Mouse (Mus musculus) midbrain, postnatal 0 days (tissue): ENCODE results near the gene Oxct2b. TPM values are rescaled to one million over a fixed set of nuclear protein-coding genes. Genes with fewer than 3 reads are reported as not detected.
"Not testable (repeated sequence)": the region's sequence is repeated elsewhere in the genome, so short reads cannot be mapped to it uniquely, and the experiment has no call there.

Source experiments
- ATAC-seq: fragments of 200-750 bp; cut with Nextera tagmentation; 2 replicates; pipeline ENCODE4 v1.8.0; 2017; ENCODE audit warnings: moderate number of reproducible peaks, mild to moderate bottlenecking, moderate TSS enrichment, moderate library complexity; ENCODE audit not compliant: low FRiP score
- DNase-seq: peaks from one replicate; pipeline ENCODE4 v3.0.0-alpha.2; 2015; ENCODE audit warnings: low spot score
- H3K27ac ChIP-seq: fragments of 300-500 bp; sonication (generic); 2 replicates; pipeline ENCODE4 v1.5.1; 2014; ENCODE audit warnings: low read depth, mild to moderate bottlenecking, low read length, mixed read lengths
- H3K27me3 ChIP-seq: fragments of 300-500 bp; sonication (generic); 2 replicates; pipeline ENCODE4 v1.6.1; 2014; ENCODE audit warnings: low read length, control low read depth, mixed read lengths; ENCODE audit not compliant: insufficient read depth
- H3K36me3 ChIP-seq: fragments of 300-500 bp; sonication (generic); 2 replicates; pipeline ENCODE4 v1.6.1; 2014; ENCODE audit warnings: low read length, control low read depth, mixed read lengths; ENCODE audit not compliant: insufficient read depth
- H3K4me1 ChIP-seq: fragments of 300-500 bp; sonication (generic); 2 replicates; pipeline ENCODE4 v1.6.1; 2014; ENCODE audit warnings: mild to moderate bottlenecking, control low read depth, antibody characterized with exemption, low read length, mixed read lengths; ENCODE audit not compliant: insufficient read depth
- H3K4me2 ChIP-seq: fragments of 300-500 bp; sonication (generic); 2 replicates; pipeline ENCODE4 v1.6.1; 2014; ENCODE audit warnings: low read depth, mild to moderate bottlenecking, low read length, mixed read lengths; ENCODE audit not compliant: poor library complexity, severe bottlenecking
- H3K4me3 ChIP-seq: fragments of 300-500 bp; sonication (generic); 2 replicates; pipeline ENCODE4 v1.5.1; 2014; ENCODE audit warnings: low read depth, mild to moderate bottlenecking, low read length, moderate library complexity
- H3K9ac ChIP-seq: fragments of 300-500 bp; sonication (generic); replicated peaks from 2 replicates; pipeline ENCODE4 v1.6.1; 2014; ENCODE audit warnings: mild to moderate bottlenecking, low read length, moderate library complexity, mixed read lengths; ENCODE audit not compliant: poor library complexity, severe bottlenecking
- H3K9me3 ChIP-seq: fragments of 300-500 bp; sonication (generic); 2 replicates; pipeline ENCODE4 v1.6.1; 2016; ENCODE audit warnings: low read length, control low read depth
- CTCF ChIP-seq: IDR thresholded peaks from 2 replicates; pipeline ENCODE4 v1.5.1; 2016; ENCODE audit warnings: antibody characterized with exemption, mild to moderate bottlenecking
- WGBS: fragments of 180-500 bp; shearing (Covaris S2); extraction: QIAGEN DNeasy Blood & Tissue Kit; methylation state at CpG from one replicate; pipeline ENCODE4 v1.1.7; 2014; 5-methylcytosine and 5-hydroxymethylcytosine counted together
- polyA plus RNA-seq: library from polyadenylated mRNA; unstranded; fragments of >200 nt; fragmentation: Nextera tagmentation; extraction: Ambion mirVana; gene quantifications from 2 replicates; pipeline ENCODE4 v1.2.1, GENCODE M21; 2015
- total RNA-seq: library from RNA; depleted of rRNA; stranded (reverse); fragments of >200 nt; gene quantifications from 2 replicates; pipeline ENCODE4 v1.2.3, GENCODE M21; 2014

Gene Oxct2b
- total and polyA plus RNA-seq, 2 experiments from 2014 or later, result 0.58 to 2.1 TPM

GRCm38 (mm10) chr4:123108056-123108455, 8.0 kb upstream of the Oxct2b start:
- H3K36me3 ChIP-seq, result no peaks in the 10 kb centered on the region
- no peak overlapping the region for H3K27ac ChIP-seq
- peaks cover 5% of the 10 kb centered on the region; the same call in 1 of the 2 replicates for H3K4me1 ChIP-seq
- no peak overlapping the region for H3K4me2 ChIP-seq
- H3K4me3 ChIP-seq, result no peak overlapping the region
- ATAC-seq (no peak), DNase-seq (no peak)
- H3K9me3 ChIP-seq, result no peaks in the 10 kb centered on the region
- no peak overlapping the region for H3K9ac ChIP-seq
- H3K27me3 ChIP-seq, result peaks cover 24% of the 10 kb centered on the region
- 92% methylated on average over 5 of the region's 5 CpGs for WGBS
- no peak for TF ChIP-seq CTCF

- Histone ChIP-seq H3K9me3 (no peaks in the 10 kb centered on the region), H3K4me2 (no peak overlapping the region), H3K36me3 (no peaks in the 10 kb centered on the region), H3K4me1 (no peaks in the 10 kb centered on the region), H3K27ac (no peak overlapping the region), H3K4me3 (no peak overlapping the region), H3K9ac (no peak overlapping the region), H3K27me3 (peaks cover 7% of the 10 kb centered on the region; the same call in 1 of the 2 replicates)
- no peak for ATAC-seq
- WGBS, result 81% methylated on average over 4 of the region's 4 CpGs
- DNase-seq, result no peak
- TF ChIP-seq CTCF, result no peak
Measured at GRCm38 (mm10) chr4:123110751-123111150, 5.3 kb upstream of the Oxct2b start.

- H3K9ac ChIP-seq, H3K4me2 ChIP-seq, H3K36me3 ChIP-seq, H3K4me3 ChIP-seq, H3K27me3 ChIP-seq, H3K4me1 ChIP-seq, H3K27ac ChIP-seq, ATAC-seq, H3K9me3 ChIP-seq, DNase-seq: not testable (repeated sequence)
- WGBS, result 77% methylated on average over 10 of the region's 10 CpGs
Measured at GRCm38 (mm10) chr4:123111275-123111983, 4.6 kb upstream of the Oxct2b start.

- no peaks in the 10 kb centered on the region for H3K27me3 ChIP-seq
- H3K9me3 ChIP-seq, result no peaks in the 10 kb centered on the region
- no peak for DNase-seq
- no peak overlapping the region for H3K9ac ChIP-seq
- H3K36me3 ChIP-seq, result no peaks in the 10 kb centered on the region
- no peaks in the 10 kb centered on the region for H3K4me1 ChIP-seq
- WGBS, result 76% methylated on average over 8 of the region's 8 CpGs
- H3K4me3 ChIP-seq, result no peak overlapping the region
- no peak overlapping the region for H3K27ac ChIP-seq
- no peak for TF ChIP-seq CTCF
- H3K4me2 ChIP-seq, result no peak overlapping the region
- ATAC-seq, result no peak
Measured at GRCm38 (mm10) chr4:123112216-123112764, 3.8 kb upstream of the Oxct2b start.

- not testable (repeated sequence) for H3K4me1 ChIP-seq, H3K4me2 ChIP-seq, H3K9me3 ChIP-seq, DNase-seq, H3K4me3 ChIP-seq, H3K27me3 ChIP-seq, H3K9ac ChIP-seq, ATAC-seq, H3K36me3 ChIP-seq, H3K27ac ChIP-seq
- 95% methylated on average over 4 of the region's 4 CpGs for WGBS
Measured at GRCm38 (mm10) chr4:123114651-123115050, 1.4 kb upstream of the Oxct2b start.

- ATAC-seq, result peak; percentile 85
- H3K27me3 ChIP-seq, H3K9me3 ChIP-seq, H3K9ac ChIP-seq, H3K4me1 ChIP-seq, H3K27ac ChIP-seq, H3K36me3 ChIP-seq: not testable (repeated sequence)
- H3K4me2 ChIP-seq, result peak overlapping the region; percentile 32; the same call in 1 of the 2 replicates
- H3K4me3 ChIP-seq, result peak overlapping the region; percentile 42
- peak; percentile 69 for DNase-seq
- WGBS, result 19% methylated on average over 30 of the region's 42 CpGs
Measured at GRCm38 (mm10) chr4:123116640-123117039, 574 bp downstream of the Oxct2b start.
